Mouse (Mus musculus): ENCODE measurements around the gene Map7. TPM values are rescaled to one million over a fixed set of nuclear protein-coding genes. Genes with fewer than 3 reads are reported as not detected.

The Map7 gene
- total RNA-seq, 2 experiments from 2014 or later: 2.4 to 4.2 TPM

DNA sequence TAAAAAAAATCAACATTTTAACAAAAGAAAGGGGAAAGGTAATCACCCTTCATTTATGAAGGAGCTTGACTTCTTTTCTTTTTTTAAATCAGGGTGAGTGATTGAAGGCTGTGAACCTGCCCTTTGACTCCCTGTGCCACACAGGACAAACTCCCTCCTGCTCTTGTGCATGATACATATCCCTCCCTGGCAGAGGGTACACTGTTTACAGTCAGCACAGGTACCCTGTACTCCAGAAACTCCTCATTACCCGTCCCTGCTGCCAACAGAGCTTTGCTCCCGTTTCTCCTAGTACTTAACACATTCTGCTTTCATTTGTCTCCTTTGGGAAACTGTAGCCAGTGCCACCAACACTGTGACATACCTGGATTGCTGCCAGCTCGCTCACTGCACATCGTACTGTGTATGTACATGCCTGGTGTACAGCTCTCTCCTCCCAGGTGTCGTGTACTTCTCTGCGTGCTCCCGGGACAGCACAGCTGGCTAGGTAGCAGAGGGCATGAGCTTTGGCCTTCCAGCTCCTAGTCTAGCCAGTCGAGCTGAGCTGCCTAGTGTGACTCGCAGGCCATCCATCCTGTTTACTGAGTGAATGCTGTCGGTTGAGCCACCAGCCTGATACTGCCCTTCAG lies 72.3 kb downstream of the Map7 start:
- intact Hi-C loops (cut with DNase I): no loop called here
- DNase-seq: no peak

DNA sequence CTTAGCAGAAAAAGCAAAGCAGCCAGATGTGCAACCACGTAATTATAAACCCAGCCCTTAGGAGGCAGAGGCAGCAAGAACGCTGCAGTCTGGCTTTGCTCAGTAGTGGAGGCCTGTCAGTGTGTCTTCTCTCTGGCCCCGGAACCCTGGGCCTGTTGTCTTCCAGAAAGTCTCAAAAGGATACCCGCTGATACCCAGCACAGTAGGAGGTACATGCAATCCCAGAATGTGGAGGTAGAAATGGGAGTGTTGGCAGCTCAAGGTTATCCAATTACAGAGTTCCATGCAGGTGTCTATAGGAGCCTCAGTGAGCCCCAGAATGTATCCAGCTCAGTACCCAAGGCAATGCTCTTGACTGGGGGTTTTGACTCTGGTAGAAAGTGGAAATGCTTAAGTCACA lies 73.7 kb downstream of the Map7 start:
- DNase-seq: no peak
- intact Hi-C loops (cut with DNase I): no loop called here

DNA sequence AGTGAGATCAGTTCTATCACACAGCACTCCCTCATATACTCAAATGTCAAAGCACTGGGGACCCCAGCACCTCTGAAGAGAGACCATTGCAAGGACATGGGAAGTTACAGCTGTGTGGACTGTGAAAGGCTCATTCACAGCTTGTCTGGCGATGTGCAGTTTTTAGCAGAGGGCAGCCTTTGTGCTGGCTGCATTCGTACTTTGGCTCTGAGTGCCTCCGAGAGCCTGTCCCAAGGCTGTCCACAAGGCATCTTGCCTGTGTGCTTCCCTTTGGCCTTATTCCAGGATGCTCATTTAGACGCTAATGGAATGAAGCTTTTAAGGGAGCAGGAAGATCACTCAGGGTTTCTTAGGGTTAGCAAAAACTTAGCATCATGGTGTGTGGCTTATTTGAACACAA lies 78.5 kb downstream of the Map7 start:
- intact Hi-C loops (cut with DNase I): no loop called here
- DNase-seq: no peak

DNA sequence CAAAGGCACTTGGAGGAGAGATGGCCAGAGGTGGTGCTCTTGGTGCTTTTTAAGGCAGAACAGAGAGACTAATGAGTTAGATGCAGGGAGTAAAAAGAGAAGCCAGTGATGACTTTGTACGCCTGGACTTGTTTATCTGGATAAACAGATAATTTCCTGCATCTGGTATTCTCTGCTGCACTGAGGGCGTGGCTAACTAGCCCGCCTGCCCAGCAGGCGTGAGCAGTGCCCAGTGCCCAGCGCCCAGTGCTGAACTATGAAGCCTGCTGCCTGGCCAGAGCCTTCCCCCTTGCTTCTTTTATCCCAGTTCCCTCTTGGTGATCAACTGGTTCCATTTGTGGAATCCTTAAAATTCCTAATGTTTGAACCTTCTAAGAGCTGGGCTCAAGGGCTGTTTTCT lies 81.8 kb downstream of the Map7 start:
- DNase-seq: no peak

DNA sequence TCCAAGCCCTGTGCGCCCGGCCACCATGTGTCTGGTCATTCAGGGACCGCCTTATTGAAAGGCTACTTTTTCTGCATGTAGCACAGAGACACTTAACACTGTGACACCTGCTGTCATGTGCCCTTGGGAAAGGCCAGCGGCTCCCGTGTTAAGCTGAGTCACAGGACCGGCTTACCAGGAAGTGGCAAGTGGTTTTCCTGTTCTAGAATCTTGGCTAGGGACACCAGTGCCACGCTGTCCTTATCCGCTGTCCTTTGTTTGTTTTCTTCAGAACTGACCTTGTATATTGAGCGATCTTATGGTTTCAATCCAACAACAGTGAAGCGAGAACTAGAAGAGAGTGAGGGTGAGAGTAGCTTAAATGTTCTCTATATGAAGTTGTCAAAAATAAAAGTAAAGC lies 85.2 kb downstream of the Map7 start:
- intact Hi-C loops (cut with DNase I): no loop called here
- DNase-seq: no peak

More for the DNA sequence above, 81.8 kb downstream of the Map7 start:
- intact Hi-C loops (cut with DNase I): no loop called here

DNA sequence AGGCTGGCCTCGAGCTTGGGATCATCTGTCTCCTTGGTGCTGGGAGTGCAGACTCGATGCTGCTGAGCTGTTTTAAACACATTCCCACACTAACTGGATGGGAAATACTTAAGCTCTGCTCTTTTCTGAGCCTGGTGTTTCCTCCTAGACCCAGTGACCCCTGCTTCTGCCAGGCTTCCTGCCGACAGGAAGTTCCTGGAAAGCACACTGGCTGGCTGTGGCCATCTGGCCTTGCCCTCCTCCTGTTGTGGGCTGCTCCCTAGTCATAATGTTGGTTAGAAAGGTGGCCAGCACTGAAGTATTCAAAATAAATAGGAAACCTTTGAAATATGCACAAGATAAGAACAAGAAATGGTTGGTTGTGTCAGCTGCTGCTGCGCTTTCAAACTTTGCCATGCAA lies 86.2 kb downstream of the Map7 start:
- intact Hi-C loops (cut with DNase I): no loop called here
- DNase-seq: no peak

DNA sequence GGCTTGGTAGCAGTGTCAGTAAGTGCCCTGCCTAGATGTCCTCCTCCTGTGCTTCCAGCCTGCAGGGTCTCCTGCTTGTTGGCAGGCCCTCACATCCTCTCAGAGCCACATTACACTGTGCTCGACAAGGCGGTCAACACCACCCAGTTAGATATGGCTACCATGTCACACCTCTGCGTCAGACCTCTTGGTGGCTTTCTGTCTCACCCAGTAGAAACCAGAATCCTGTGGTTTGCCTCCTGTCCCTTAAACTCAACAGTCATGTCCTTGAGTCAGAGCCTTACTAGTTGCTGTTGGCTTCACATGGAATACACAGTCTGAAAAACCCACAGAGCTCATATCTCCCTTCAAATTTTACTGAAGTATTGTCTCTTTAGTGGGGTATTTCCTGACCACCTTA lies 87.4 kb downstream of the Map7 start:
- intact Hi-C loops (cut with DNase I): no loop called here

DNA sequence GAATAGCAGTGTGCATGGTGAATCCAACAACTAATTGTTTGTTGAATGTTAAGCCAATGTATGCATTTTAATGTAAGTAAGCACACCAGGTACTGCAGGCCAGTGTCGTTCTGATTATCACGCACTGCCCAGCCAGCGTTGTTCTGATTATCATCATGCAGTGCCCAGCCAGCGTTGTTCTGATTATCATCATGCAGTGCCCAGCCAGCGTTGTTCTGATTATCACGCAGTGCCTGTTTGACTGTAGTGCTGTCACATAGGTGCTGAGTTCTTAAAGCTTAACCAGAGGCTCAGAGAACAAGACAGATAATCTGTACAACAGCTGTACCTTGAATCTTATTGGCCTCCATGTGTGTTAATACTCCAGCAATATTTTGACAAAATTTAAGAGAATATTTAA lies 88.0 kb downstream of the Map7 start:
- intact Hi-C loops (cut with DNase I): no loop called here
- no peak for DNase-seq

More for the DNA sequence above, 87.4 kb downstream of the Map7 start:
- DNase-seq: no peak

DNA sequence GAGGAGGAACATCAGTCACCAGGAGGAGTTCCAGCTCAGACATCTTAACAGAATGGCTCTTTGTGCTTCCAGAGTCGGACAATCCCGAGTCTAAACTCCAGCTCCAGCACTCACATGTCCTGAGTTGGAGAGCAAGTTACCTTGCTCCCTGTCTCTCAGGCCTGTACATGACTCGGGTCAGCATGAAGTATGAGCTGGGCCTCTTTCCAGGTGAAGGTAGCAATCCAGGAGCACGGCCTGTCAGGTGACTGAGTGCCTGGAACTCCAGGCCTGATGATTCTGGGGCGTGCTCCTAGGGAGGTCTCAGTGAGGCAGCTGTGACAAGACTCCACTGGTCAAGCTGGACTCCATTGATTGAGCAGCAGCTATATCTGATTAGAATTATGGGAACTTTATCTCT lies 90.0 kb downstream of the Map7 start:
- intact Hi-C loops (cut with DNase I): no loop called here
- DNase-seq: no peak

DNA sequence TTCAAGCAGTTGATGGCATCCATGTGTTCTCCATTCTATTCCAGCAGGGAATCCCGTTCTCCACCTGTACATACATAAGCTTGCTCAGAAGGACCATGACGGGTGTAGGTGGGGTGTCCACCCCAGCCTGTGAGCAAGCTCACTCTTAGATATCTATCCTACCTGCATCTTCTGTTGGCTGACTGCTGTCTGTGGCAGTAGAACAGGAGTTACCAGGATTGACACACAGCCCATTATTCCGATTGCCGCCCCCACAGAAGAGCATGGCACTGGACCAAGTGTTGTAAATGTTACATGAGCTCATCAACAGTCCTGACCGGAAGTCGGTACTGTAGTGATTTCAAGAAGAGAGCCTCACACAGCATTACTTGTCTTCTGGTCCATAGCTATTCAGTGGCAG lies 92.6 kb downstream of the Map7 start:
- intact Hi-C loops (cut with DNase I): no loop called here
- DNase-seq: no peak

DNA sequence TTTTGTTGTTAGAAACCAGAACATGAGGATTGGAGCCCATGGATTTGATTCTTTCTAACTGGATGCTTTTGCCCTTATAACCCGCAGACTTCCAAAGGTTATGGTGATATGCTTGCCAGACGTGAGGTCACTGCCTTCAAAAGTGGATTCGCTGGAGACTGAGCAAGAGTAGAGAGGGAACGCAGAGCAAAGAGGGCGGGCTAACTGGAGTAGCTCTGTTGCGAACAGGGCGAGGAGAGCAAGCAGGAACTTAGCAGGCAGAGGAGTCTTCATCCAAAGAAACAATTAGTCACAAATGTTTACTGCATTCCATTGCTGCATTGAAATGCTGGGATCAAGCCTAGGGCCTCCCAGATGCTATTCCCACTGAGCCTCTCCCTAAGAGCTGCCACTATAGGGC lies 95.0 kb downstream of the Map7 start:
- intact Hi-C loops (cut with DNase I): no loop called here
- no peak for DNase-seq

DNA sequence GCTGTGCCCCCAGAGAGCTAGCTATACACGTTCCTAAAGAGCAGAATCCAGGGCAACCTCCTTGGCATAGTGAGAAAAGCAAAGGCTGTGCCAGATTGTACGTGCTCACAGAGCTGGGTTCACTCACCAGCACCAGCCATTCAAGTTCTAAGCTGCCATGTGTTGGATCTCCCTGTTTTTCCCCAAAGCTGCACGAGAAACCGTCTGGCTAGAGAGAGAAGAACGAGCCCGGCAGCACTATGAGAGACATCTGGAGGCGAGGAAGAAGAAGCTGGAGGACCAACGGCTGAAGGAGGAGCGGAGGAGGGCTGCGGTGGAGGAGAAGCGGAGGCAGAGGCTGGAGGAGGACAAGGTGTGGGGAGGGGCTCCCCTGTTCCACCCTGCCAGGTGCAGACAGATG lies 96.8 kb downstream of the Map7 start:
- no peak for DNase-seq
- intact Hi-C loops (cut with DNase I): no loop called here

DNA sequence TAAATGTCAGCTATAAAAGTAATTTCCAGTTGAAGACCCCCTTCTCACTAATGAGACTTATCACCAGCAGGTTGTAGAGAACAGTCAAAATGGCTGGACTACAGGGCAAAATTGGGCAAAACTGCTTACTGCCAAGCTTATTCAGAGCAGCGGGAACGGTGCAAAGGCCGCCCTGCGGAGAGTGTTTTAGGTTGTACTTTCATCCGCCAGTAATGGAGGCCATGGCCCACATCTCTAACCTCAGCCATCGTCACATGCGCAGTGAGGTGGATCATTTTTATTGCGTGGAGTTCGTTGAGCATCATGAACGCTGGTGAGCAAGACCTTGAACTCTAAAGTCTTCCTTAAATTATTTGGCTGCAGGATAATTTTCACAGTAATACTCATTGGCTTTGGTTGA lies 100.8 kb downstream of the Map7 start:
- intact Hi-C loops (cut with DNase I): no loop called here

DNA sequence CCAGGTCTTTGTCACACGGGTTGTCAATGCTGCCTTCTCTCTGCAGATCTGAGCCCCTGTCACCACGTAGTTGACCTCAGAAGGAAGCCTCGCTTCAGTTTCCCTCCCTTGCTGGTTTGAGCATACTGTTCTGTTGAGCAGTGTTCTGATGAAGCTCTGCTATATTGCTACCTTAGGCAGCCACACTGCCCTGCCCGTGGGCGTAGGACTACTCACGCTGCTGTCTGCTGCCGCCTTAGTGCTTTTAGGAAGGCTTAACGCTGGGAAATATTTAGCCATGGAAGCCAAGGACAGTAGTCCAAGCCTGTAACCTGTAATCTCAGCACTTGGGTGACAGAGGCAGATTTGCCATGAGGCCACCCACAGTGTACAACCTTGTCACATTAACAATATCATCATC lies 107.3 kb downstream of the Map7 start:
- no peak for DNase-seq
- intact Hi-C loops (cut with DNase I): no loop called here

More for the DNA sequence above, 100.8 kb downstream of the Map7 start:
- no peak for DNase-seq

DNA sequence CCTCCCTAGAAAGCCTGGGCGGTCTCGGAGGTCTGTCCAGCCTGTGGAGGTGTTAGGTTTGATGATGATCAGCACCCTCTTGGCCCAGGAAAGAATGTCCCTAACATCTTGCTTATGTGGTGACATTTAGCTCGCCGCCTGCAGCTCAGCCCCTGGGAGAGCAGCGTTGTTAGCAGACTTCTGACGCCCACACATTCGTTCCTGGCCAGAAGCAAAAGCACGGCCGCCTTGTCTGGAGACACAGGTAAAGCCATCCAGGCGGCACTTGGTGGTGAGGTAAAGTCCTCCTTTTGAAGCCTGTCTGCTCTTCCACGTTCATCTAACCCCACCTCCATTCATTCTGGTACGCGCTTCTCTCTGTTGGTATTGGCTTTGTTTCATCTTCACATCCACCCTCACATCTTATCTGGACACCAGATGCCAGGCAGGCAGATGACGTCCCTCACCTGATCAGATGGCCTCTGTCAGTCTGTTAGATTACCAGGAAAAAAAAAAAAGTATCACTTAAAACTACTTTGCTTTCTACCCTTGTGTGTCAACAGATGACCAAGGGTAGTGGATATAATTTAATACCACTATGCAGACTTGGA lies 108.9 kb downstream of the Map7 start:
- intact Hi-C loops (cut with DNase I): no loop called here
- DNase-seq: no peak

DNA sequence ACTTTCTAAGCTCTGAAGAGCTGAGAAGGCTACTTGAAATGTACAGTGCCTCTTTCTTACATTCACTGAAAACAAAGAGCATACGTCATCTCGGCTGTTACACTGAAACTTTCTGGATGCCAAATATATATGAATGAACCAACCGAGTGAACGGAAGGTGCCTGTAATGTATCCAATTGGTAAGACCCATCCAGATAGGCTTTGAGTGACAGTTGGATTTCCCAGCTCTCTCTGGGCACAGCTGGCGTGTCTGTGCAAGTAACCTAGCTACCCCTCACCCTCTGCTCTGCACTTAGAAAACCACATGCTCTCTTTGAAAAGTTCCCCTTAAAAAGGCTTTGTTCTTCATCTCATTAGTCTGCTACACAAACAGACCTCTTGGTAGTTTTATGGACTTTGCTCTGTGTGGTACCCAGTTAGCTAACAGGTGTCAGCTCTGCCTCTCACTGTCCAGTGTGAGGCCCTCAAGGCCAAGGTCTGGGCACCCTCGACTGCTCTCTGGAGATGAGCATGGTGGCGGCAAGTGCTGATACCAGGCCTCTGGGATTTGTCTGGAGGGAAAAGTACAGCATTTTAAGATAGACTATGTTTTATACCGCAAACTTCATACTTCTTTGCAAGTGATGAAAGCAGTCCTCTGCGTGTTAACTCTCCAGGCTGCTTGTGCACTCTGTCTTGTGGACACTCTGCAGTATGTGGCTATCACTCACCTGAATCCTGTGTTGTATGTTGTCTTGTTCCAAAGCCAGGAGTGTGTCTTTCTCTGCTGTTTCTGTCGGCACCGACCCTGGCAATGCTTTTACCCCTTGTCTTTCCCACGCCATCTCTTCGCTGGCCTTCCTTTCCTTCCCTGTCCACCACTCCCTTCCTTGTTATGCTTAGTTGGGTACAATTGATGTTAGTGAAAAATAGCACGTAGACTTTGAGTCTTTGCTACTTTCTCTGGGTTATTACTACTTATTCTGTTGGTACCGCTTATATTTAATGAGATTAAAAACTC lies 109.8 kb downstream of the Map7 start:
- intact Hi-C loops (cut with DNase I): no loop called here

DNA sequence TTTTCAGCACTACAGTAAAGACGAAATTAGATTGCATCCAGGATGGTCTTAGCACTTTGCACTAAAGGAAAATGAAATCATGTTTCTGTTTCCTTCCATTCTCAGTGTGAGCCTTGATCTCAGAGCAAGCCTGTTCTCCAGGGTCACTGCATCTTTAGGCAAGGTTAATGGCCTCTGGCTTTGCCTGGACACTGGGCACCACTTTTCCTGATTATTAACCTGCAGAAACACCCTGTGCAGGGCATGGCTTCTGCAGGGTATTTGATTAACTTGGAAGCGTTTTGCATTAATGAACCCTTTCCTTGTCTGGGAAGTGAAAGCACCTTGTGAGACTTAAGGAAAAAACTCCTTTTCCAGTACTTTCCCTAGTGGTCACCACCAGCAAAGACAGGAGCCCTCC lies 111.2 kb downstream of the Map7 start:
- DNase-seq: no peak
- intact Hi-C loops (cut with DNase I): no loop called here

More for the DNA sequence above, 109.8 kb downstream of the Map7 start:
- DNase-seq: no peak

DNA sequence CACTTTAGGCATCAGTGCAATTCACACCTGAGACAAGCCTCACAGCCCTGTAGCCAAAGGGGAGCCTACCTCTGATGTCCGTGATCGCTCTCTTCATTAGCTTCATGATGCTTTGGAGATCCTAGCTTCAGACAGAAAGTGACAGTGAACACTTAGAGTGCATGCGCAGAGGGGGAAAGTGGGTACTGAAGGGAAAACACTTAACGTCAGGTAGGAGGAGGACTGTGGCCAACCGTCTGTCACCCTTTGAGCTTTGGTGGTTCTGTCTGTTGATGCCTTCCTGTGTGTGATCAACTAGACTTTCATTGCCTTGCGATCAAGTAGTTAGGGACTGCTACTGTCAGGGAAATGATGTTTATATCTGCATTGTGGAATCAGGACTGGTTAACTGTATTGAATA lies 114.6 kb downstream of the Map7 start:
- no peak for DNase-seq
- intact Hi-C loops (cut with DNase I): no loop called here

DNA sequence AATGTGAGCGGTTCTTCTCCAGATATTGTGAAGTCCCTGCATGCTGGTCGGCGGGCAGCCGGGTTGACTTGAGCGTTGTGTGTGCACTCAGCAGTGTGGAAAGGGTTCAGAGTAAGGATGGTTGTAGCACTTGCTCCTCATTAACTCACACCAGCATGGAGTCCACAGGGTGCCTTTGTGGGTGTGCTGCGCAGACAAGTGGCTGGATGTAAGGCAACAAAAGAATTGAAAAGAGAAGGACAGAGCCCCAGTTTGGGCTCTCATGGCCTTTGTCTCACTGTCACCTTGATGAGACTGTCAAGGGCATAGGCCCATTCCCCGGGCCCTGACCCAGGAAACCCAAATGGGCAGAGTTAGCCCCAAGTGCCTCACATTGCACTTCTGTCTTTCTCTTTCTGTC lies 116.2 kb downstream of the Map7 start:
- DNase-seq: no peak
- intact Hi-C loops (cut with DNase I): no loop called here

DNA sequence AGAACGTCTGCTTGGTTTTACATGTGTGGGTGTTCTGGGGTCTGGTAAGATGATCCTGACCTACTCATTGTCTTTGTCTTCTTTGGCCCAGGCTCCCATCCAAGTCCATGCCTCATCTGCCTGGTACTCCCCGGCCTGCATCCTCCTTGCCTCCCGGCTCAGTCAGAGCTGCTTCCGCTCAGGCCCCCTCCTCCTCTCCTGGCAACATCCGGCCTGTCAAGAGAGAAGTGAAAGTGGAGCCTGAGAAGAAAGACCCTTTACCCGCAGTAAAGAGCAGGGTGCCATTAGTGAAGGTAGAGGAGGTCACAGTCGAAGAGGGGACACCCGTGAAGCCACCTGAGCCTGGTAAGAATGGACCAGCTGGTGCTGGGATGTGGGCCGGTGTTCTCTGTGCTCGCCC lies 118.8 kb downstream of the Map7 start:
- no peak for DNase-seq
- intact Hi-C loops (cut with DNase I): no loop called here

DNA sequence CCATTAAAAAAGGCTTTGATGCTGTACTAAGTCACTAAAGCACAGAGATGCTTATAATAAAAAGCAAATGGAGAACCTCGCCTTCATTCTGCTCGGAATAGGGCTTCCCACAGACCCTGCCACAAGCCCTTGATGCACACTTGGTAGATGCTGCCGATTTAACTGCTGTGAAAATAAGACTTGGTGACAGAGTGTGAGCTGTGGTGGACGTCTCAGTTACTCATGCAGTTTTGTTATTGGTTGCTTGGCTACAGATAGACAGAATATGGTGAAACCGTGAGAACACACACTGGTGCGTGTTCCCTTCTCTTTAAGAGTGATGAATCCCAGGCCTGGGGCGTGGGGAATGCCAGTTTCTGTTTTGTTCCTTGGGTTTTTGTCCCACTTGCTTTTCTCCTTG lies 120.7 kb downstream of the Map7 start:
- DNase-seq: no peak
- intact Hi-C loops (cut with DNase I): no loop called here

DNA sequence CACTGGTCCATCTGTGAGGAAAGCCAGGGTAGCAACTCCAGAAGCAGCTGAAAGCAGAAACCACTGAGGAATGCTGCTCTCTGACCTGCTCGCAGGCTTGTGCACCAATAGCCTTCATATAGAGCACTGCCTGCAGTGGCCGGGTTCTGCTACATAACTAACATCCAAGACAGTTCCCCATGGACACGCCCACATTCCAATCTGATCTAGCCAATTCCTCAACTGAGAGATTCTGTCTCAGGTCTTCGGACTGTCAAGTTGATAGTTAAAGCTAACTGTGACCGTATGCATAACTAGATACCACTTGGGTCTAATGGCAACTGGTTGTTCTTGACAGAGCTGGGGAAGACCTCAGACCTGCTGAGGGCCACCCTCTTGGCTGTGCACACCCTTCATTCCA lies 124.1 kb downstream of the Map7 start:
- DNase-seq: no peak
- intact Hi-C loops (cut with DNase I): no loop called here

Measured in gastrocnemius, postnatal 36 days (tissue).